Mouse (Mus musculus): ENCODE data around the gene Haus4.

Gene Haus4

DNA sequence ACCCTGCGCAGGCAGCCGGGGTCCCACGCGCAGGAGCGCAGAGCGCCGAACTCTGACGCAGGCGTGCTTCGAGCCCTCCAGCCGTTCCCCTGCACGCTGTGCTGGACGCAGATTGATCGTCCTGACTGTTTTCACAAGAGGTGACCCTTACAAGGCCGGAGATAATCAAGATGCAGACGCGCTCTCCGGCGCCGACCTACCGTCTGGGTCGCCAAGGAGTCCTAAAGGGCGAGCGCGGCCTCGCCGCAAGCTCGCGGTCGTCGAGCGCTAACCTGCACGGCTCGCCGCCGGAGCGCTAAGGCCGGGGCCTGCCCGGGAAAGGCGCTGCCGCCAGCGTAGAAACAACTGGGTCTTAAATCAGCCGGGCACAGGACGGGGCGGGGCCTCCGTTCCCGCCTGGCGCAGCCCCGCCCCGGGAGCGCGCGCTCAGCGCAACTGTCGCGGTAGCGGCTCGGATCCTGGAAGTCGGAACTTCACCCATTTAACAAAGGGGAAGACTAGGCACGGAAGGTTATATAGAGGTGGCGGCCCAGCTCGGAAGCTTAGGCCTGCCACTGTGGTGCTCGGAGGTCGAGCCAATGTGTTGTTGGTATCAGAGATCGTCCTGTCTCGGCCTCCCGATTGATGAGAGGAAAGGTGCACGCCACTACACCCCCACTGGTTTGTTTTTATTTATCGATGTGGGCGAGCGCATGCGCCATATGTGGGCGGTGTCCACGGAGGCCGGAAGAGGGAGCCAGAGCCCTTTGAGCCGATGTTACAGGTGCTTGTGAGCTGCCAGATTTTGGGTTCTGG, at the start of gene Haus4:
Haus4 (minus strand) TSS at position 642 of the 795 bp plus-strand sequence.
- DNase-seq (ENCODE audit: low read depth) = peak; percentile 90

- no peak for DNase-seq (ENCODE audit: low read depth)
Measured at GRCm38 (mm10) chr14:54603686-54604085, 49.3 kb upstream of the Haus4 start.

DNA sequence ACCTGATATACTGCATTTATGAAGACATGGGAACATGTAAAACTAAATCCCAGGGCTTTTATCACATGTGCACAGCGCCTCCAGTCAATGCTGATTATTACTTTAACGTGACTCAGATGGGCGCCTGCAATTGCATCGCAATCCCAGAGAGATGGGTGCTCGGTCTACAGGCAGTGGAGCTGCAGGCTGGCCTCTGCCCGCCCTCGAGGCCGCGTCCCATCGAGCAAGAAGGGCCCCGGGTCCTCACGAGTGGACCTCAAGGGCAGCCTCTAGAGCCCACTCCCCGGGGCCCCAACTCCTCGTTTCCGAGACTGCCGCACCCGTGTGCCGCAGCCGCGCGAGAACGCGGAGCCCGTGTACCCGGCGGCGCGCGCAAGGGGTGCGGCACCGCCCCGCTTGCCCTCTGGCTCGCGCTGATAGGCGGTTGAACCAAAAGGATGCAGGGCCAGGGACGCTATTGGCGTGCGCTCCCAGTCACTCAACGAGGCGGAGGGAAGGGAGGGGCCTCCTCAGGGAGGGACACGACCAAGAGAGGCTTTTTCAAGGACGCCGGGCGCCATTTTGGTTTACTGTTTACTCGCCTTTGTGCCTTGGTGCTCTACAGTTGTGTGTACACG, 48.7 kb upstream of the Haus4 start:
- peak; percentile 97 for DNase-seq (ENCODE audit: low read depth)

DNA sequence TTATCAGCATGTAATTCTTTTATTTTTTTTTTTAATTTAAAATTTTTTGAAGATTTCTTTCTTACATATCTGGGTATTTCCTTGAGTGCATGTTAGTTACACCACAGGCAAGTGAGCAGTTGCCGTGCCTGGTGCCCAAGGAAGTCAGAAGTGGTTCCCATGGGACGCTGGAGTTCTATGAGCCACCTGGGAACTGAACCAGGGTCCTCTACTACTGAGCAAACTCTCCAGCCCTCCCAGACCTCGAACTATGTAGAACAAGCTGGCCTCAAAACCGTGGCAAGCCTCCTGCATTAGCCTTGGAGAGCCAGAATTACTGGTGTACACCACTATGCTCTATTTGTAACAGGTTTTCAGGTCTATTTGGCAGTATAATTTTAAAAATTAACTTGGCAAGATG, 48.2 kb upstream of the Haus4 start:
- no peak for DNase-seq (ENCODE audit: low read depth)

- no peak for DNase-seq (ENCODE audit: low read depth)
Measured at GRCm38 (mm10) chr14:54601601-54602000, 47.2 kb upstream of the Haus4 start.

DNA sequence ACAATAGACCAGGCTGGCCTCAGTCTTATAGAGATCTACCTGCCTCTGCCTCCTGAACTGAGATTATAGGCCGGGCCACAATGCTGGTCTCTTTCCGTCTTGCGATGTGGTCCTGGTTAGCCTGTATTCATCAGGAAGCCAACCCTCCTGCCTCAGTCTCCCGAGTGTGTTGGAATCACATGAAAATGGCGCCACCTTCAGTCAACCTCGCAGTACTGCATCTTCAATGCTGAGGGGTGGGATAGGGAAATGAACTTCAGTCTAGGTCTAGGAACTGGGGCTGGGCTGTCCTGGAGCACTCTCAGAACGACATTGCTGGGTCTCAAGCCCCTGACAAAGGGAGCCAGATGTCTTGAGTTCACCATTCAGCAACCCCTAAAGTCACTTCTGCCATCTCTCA, 42.7 kb upstream of the Haus4 start:
- DNase-seq (ENCODE audit: low read depth) = no peak

GRCm38 (mm10) chr14:54594631-54595414, 40.4 kb upstream of the Haus4 start:
- DNase-seq (ENCODE audit: low read depth) = no peak

DNA sequence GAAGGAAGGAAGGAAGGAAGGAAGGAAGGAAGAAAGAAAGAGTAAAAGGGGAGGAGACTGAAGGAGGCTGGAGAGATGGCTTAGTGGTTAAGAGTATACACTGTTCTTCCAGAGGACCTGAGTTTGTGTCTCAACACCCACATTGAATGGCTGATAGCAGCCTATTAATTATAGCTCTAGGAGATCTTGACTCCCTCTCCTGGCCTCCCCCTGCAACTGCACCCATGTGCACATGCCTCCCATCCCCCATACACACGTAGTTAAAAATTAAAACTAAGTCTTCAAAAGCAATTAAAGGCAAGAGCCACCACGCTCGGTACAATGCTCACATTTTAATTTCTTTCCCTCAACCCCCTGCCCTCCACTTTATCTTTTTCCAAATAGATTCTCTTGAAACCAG, 39.6 kb upstream of the Haus4 start:
- DNase-seq (ENCODE audit: low read depth) = no peak

GRCm38 (mm10) chr14:54592319-54592934, 38.0 kb upstream of the Haus4 start:
- no peak for DNase-seq (ENCODE audit: low read depth)

DNA sequence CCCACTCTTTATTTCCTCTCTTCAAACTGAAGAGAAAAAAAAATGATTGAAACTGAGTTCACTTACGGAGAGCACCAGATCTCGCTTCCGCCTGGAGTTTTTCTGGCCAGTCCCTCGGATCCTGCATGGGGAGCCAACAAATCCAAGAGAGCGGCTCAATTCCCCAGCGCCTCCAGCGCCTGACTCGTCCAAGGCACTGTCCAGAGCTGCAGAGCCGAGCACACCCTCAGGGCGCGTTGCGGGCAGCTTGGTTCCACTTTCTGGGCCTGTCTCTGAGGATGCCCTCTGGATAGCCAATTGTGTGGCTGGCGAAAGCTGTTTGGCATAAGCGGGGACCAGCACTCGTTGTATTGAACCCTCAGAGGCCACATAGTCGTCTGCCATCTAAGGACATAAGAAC, 36.6 kb upstream of the Haus4 start:
- no peak for DNase-seq (ENCODE audit: low read depth)

GRCm38 (mm10) chr14:54583681-54584338, 29.4 kb upstream of the Haus4 start:
- peak; percentile 69 for DNase-seq (ENCODE audit: low read depth)

- no peak for DNase-seq (ENCODE audit: low read depth)
Measured at GRCm38 (mm10) chr14:54582536-54582935, 28.1 kb upstream of the Haus4 start.

DNA sequence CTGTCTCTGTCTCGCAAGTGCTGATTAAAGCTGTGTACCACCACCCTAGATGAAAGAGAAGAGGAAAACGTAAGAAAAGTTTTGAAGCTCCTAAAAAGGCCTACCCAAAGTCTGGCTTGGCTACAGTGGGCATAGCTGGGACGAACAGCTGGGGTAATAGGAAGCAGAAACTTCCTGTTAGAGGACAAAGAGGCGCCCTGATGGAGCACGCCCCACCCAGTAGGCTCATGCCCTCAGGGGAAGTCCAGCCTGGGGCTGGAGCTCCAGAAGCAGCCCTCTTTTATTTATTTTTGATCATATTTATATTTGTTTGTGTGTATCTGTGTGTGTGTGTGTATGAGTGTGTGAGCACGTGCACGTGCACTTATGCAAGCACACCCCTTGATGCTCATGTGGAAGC, 25.2 kb upstream of the Haus4 start:
- DNase-seq (ENCODE audit: low read depth) = no peak

DNA sequence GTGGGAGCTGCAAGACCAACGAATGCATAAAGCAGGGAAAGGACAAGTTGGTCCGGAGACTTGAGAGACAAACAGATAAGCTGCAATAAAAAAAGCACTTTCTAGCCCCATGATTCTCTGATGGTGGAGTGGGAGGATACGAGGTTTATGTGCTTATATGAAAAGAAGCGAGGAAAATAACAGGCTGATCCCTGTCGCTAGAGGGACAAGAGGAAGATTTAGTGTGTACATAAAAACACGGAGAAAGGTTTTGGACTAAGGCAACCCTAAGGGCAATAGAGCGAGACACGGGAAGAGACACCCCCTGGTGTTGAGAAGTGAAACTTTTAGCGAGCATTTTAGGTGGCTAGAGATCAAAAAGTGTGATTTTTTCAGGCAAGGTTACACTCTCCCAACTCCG, 23.6 kb upstream of the Haus4 start:
- peak; percentile 79 for DNase-seq (ENCODE audit: low read depth)

- DNase-seq (ENCODE audit: low read depth) = peak; percentile 93
Measured at GRCm38 (mm10) chr14:54577089-54577982, 22.9 kb upstream of the Haus4 start, which contains the start of gene Ajuba. TSS of gene Ajuba (minus strand) at chr14:54577558.

DNA sequence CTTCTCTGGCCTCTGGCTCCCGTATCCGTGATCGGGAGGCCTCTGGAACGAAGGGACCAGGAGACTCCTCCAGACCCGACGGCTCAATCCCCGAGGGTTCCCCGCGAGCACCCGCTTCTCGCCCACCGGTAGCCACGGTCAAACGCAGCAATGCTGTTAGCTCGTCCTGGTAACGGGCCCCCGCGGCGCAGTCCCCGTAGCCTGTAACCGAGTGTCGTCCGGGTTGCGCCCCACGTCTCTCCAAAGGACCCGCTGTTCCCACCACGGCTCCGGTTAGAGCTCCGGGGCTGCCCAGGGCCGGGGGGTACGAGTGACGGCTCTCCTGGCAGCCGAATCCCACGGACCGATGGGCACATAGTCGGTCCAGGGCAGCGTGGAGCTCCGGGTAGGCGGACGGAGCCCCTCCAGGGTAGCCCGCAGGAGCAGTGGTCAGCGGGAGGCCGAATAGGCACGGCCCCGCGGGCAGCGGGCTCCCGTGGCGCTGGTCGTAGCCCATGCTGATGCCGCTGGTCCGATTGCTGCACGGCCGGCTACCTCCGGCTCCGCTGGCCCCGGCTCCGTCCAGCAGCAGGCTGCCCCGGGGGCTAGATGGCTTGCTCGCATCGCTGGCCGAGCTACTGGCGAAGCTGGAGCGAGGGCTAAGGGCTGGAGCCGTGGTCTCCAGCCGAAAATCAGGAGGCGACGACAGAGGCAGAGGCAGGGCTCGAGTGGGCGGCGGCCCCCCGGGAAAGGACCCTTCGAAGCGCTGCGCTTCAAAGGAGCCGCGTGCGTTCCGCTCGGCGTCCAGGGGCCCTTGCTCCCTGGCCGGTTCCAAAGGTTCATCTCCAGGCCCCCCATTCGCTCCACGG, 22.0 kb upstream of the Haus4 start:
- DNase-seq (ENCODE audit: low read depth) = peak; percentile 50

DNA sequence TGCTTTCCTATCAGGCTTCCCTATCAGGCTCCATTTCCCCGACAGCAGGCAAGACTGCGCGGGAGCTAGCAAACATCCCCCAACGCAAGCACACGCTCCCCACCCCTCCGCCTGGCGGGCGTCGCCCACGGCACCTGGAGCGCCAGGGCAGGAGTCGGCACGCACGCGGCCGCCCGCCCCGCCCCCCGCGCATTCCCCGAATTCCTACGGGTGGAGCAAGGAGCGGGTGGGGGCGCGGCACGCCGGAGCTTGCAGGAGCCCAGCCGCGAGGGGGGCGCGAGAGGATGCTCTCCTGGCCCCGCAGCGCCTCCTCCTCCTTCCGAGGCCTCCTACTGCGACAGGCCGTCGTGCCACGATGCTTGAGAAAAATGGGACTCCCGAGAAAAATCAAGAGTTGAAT, 21.2 kb upstream of the Haus4 start:
- DNase-seq (ENCODE audit: low read depth) = peak; percentile 88

GRCm38 (mm10) chr14:54575031-54575430, 20.6 kb upstream of the Haus4 start:
- DNase-seq (ENCODE audit: low read depth) = peak; percentile 22

- DNase-seq (ENCODE audit: low read depth) = peak; percentile 24
Measured at GRCm38 (mm10) chr14:54574253-54574652, 19.8 kb upstream of the Haus4 start.

Measured in NIH3T3 (cell line).